Mouse (Mus musculus): ENCODE results near the gene Fpr1. TPM values are rescaled to one million over a fixed set of nuclear protein-coding genes. Genes with fewer than 3 reads are reported as not detected.

Gene Fpr1
- total RNA-seq (2023): not detected

DNA sequence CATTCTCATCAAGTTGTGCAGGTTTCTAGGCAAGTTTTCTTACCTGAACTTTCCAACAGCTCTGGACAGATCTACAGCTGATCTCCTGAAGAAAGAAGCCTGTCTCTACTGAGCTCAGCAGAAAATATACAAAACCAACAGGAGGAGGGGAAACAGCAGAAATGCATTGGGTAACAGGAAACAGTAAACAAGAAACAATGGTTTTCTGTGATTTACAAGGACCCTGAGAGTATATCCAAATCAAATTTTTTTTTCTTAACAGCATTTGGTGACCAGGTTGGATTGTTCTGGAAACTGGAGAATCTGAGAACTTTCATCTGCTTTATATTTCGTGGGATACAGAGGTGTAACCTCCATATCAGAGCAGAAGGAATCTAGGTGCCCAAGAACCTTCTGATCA is at the start of gene Fpr1:
Gene Fpr1, minus strand, starts transcription at position 101 of the 400 bp plus-strand sequence.

DNA sequence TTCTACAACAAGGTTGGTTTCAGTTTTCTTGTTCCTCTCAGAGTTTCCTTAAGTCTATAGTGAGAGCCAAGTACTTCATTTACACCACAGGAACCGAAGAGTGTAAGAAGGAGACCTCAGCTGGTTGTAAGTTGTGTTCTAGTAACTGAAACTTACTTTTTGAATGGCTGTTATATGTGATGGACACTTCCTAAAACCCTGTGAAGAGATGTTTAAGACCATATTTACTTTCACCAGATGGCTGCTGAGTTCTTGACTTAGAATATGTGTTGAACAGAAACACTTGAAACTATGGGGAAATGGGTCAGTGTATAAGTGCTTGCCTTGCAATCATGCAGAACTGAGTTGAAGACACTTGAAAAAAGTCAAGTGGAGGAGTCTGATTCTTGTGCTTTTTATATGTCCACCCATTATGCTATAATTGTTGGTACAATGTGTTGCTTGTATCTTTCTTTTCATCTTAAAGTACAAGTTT is 4.1 kb upstream of the Fpr1 start, which contains the start of the genes Fpr2 and Fpr3:
Gene Fpr2, plus strand, starts transcription at position 51 of the 475 bp plus-strand sequence.
Gene Fpr3, plus strand, starts transcription at position 79 of the 475 bp plus-strand sequence.

DNA sequence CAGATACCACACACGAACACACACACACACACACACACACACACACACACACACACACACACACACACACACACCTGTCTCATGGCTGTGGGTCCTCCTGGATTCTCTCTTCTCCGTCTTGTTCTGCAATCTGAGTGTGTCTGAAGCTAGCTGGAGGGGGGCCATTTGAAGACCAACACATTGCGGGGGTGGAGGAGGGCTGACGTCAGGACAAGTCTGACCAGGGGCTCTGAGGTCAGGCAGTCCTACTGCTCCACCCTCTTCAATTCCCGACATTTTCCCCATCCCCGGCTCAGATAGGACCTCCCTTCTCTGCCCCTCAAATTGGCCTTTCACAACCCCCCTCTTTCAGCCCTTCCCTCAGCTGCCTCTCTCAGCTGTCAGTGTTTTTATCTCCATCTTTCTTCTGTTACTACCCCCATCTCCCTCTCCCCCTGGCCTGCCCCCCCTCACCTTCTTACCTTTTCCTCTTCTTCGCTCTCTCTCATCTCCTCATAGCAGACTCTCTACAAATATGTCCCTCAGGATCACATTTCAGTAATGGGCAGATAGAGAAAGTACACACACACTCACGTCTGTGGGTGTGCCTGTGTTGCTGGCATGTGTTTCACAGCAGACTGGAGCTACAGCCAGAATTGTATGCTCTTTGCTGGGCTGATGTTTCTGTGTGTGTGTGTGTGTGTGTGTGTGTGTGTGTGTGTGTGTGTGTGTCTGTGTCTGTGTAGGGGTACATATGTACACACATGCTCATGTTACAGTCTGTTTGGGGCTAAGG is 28.5 kb downstream of the Fpr1 start, which contains the start of gene Has1:
Gene Has1, minus strand, starts transcription at position 142 of the 775 bp plus-strand sequence.

DNA sequence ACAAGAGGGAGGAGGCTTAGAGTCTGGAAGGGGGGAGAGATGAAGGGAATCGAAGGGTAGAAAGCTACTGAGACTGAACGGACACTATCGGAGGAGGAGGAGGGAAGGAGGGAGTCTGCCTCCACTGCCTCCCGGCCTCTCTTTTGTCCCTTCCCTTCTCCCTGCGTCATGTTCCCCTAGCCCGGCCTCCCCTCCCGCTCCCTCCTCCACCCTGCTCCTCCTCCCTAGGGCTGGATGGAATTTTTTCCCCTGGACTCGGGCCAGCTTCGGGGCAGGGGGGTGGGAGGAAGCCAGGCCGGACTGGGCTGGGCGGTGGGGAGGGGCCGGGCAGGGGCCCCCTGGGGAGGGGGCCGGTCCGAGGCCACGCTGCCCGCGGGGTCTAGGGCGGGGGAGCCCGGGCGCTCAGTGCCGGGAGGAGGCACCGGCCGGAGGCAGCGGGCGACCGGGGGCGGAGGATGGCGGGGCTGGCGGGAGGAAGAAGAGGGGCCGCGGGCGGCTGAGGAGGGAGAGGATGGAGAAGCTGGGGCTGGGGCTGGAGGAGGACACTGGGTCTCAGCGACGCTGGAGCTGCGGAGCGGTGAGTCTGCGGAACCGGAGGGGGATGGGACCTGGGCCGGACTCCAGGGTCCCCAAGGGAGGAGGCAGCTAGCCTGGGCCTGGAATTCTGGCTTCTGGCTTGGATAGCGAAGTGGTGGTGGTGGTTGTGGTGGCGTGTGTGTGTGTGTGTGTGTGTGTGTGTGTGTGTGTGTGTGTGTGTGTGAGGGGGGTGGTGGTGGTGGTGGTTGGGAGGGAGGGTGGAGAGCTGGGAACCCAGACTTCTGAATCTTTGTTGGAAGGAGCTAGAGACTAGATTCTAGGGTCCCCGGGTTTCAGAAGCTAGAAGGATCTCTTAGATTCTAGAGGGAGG is 56.7 kb downstream of the Fpr1 start, which contains the start of gene Spaca6:
Gene Spaca6, plus strand, starts transcription at position 408 of the 907 bp plus-strand sequence.

Other genes with a start within 250 kb of the Fpr1 start
- gene Vmn2r90, start 180.2 kb downstream of the Fpr1 start, total RNA-seq (2023): not detected
- gene Spaca6, start 56.8 kb downstream of the Fpr1 start, total RNA-seq (2023): 3.3 TPM
- not detected for gene Has1, start 28.7 kb downstream of the Fpr1 start, total RNA-seq (2023)
- not detected for gene Fpr2, start 3.9 kb upstream of the Fpr1 start, total RNA-seq (2023)
- gene Fpr3, start 3.9 kb upstream of the Fpr1 start, total RNA-seq (2023): not detected
- not detected for gene Fpr-rs4, start 137.8 kb upstream of the Fpr1 start, total RNA-seq (2023)
- gene Vmn2r124, start 165.5 kb upstream of the Fpr1 start, total RNA-seq (2023): not detected
- not detected for gene Vmn2r91, start 201.1 kb upstream of the Fpr1 start, total RNA-seq (2023)